Mouse (Mus musculus) myocyte (in vitro differentiated cells): ENCODE results near the gene Tmem247. TPM values are rescaled to one million over a fixed set of nuclear protein-coding genes. Genes with fewer than 3 reads are reported as not detected.

Experiments
- H3K27me3 ChIP-seq: one replicate; pipeline ENCODE4 v1.6.1; 2011; ENCODE audit not compliant: control insufficient read depth, insufficient read depth, insufficient read length
- H3K36me3 ChIP-seq: one replicate; pipeline ENCODE4 v1.6.1; 2011; ENCODE audit not compliant: control insufficient read depth, insufficient read depth
- H3K4me2 ChIP-seq: one replicate; pipeline ENCODE4 v1.6.1; 2011; ENCODE audit warnings: low read depth, control low read depth
- H3K4me3 ChIP-seq: one replicate; pipeline ENCODE4 v1.5.1; 2011; ENCODE audit warnings: mild to moderate bottlenecking, control low read depth, moderate library complexity
- H3K79me2 ChIP-seq: one replicate; pipeline ENCODE4 v1.6.1; 2011; ENCODE audit not compliant: control insufficient read depth, insufficient read depth
- H3ac ChIP-seq: one replicate; pipeline ENCODE4 v1.6.1; 2011; ENCODE audit not compliant: control insufficient read depth, insufficient read length
- CEBPB ChIP-seq: IDR thresholded peaks from 2 replicates; pipeline ENCODE4 v1.6.1; 2011; ENCODE audit warnings: mild to moderate bottlenecking, moderate library complexity; ENCODE audit not compliant: poor library complexity, insufficient read depth, severe bottlenecking
- E2F4 ChIP-seq: IDR thresholded peaks from one replicate; pipeline ENCODE4 v1.6.1; 2011; ENCODE audit warnings: mild to moderate bottlenecking, control low read depth, moderate library complexity; ENCODE audit not compliant: insufficient read depth
- MAX ChIP-seq: IDR thresholded peaks from one replicate; pipeline ENCODE4 v1.6.1; 2011; ENCODE audit warnings: low read depth, mild to moderate bottlenecking, control low read depth
- MYOD1 ChIP-seq, 3 experiments: IDR thresholded peaks; one replicate each; pipeline ENCODE4 v1.6.1; 2011; ENCODE audit warnings: control low read depth in 2 of 3, low read depth in 2 of 3, mild to moderate bottlenecking in 2 of 3, moderate library complexity in 1 of 3; ENCODE audit not compliant: insufficient read length in 2 of 3, control insufficient read depth in 1 of 3
- MYOG ChIP-seq, 3 experiments: IDR thresholded peaks; one replicate each; pipeline ENCODE4 v1.6.1; 2011; ENCODE audit warnings: control low read depth in 2 of 3, low read depth in 2 of 3, mild to moderate bottlenecking in 2 of 3; ENCODE audit not compliant: insufficient read length in 2 of 3, control insufficient read depth in 1 of 3, insufficient read depth in 1 of 3
- POLR2A ChIP-seq: IDR thresholded peaks from one replicate; pipeline ENCODE4 v1.6.1; 2011; ENCODE audit warnings: low read depth, mild to moderate bottlenecking, control low read depth, moderate library complexity; ENCODE audit not compliant: insufficient read length
- POLR2AphosphoS2 ChIP-seq: IDR thresholded peaks from one replicate; pipeline ENCODE4 v1.6.1; 2011; ENCODE audit warnings: low read depth, control low read depth; ENCODE audit not compliant: insufficient read length
- REST ChIP-seq: IDR thresholded peaks from one replicate; pipeline ENCODE4 v1.6.1; 2011; ENCODE audit warnings: mild to moderate bottlenecking, control low read depth, moderate library complexity; ENCODE audit not compliant: insufficient read depth, insufficient read length
- SRF ChIP-seq: IDR thresholded peaks from one replicate; pipeline ENCODE4 v1.6.1; 2011; ENCODE audit warnings: low read depth; ENCODE audit not compliant: control insufficient read depth, insufficient read length
- TCF12 ChIP-seq: IDR thresholded peaks from one replicate; pipeline ENCODE4 v1.6.1; 2011; ENCODE audit warnings: mild to moderate bottlenecking, control low read depth; ENCODE audit not compliant: poor library complexity, insufficient read depth, severe bottlenecking
- TCF3 ChIP-seq: IDR thresholded peaks from one replicate; pipeline ENCODE4 v1.6.1; 2011; ENCODE audit warnings: low read depth, control low read depth; ENCODE audit not compliant: insufficient read length
- USF1 ChIP-seq: IDR thresholded peaks from one replicate; pipeline ENCODE4 v1.6.1; 2011; ENCODE audit warnings: low read depth, mild to moderate bottlenecking, control low read depth, moderate library complexity
- polyA plus RNA-seq: library from polyadenylated mRNA; unstranded; fragments of >200 nt; fragmentation: generic; extraction: Trizol; gene quantifications from one replicate; pipeline ENCODE4 v1.2.1, GENCODE M21; 2012; ENCODE audit warnings: missing spikeins

Tmem247 gene
- polyA plus RNA-seq, 1 experiment, result not detected

GRCm38 (mm10) chr17:86902399-86903067 lies 14.6 kb upstream of the Tmem247 start:
- Histone ChIP-seq H3ac (no peak overlapping the region), H3K4me3 (no peak overlapping the region), H3K4me2 (no peak overlapping the region), H3K79me2 (no peaks in the 10 kb centered on the region), H3K27me3 (no peaks in the 10 kb centered on the region), H3K36me3 (no peaks in the 10 kb centered on the region)
- TF ChIP-seq MAX (no peak), CEBPB (no peak), SRF (no peak), MYOD1 (IDR thresholded peaks at IDR 0.05; ENCODE audit: control insufficient read depth in 1 of 3, insufficient read length in 2 of 3, low read depth in 2 of 3) (no peak), REST (no peak), E2F4 (no peak), POLR2AphosphoS2 (no peak), POLR2A (no peak), USF1 (no peak), MYOG (IDR thresholded peaks at IDR 0.05; ENCODE audit: control insufficient read depth in 1 of 3, insufficient read depth in 1 of 3, insufficient read length in 2 of 3, low read depth in 2 of 3) (no peak), TCF12 (no peak), TCF3 (no peak)

DNA sequence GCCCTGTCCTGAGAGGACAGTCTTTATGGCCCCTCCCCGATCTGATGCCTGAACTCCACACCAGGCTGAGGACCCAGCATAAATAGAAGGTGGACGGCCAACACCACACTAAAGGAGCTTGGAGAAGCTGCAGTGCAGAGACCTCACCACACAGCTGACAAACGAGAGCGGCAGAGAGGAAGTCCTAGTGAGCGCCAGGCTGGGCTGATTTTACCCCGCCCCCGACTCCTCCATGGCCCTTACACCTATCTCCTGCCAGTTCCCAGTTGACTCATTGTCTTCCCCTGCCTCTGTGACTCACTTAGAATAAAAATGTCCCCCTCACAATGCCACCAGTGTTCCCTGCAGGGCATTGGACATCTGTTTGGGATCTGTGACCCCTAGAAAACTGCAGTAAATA lies 13.6 kb upstream of the Tmem247 start:
- H3K36me3 ChIP-seq, result no peaks in the 10 kb centered on the region
- no peak for TF ChIP-seq TCF12
- no peak for TF ChIP-seq REST
- TF ChIP-seq POLR2A, result no peak
- H3K4me2 ChIP-seq, result peak overlapping the region; percentile 5
- H3ac ChIP-seq, result no peak overlapping the region
- no peaks in the 10 kb centered on the region for H3K79me2 ChIP-seq
- H3K4me3 ChIP-seq, result no peak overlapping the region
- H3K27me3 ChIP-seq, result peaks cover 6% of the 10 kb centered on the region

GRCm38 (mm10) chr17:86904206-86904605 lies 12.9 kb upstream of the Tmem247 start:
- no peak overlapping the region for H3K4me3 ChIP-seq
- H3K4me2 ChIP-seq, result no peak overlapping the region
- H3K27me3 ChIP-seq, result peaks cover 9% of the 10 kb centered on the region
- H3K36me3 ChIP-seq, result no peaks in the 10 kb centered on the region
- no peaks in the 10 kb centered on the region for H3K79me2 ChIP-seq
- no peak overlapping the region for H3ac ChIP-seq
- TF ChIP-seq MYOD1 (IDR thresholded peaks at IDR 0.05; ENCODE audit: control insufficient read depth in 1 of 3, insufficient read length in 2 of 3, low read depth in 2 of 3) (peak in 1 of 3 experiments; percentile 47), MYOG (IDR thresholded peaks at IDR 0.05; ENCODE audit: control insufficient read depth in 1 of 3, insufficient read depth in 1 of 3, insufficient read length in 2 of 3, low read depth in 2 of 3) (peak in 1 of 3 experiments; percentile 41), SRF (no peak)

DNA sequence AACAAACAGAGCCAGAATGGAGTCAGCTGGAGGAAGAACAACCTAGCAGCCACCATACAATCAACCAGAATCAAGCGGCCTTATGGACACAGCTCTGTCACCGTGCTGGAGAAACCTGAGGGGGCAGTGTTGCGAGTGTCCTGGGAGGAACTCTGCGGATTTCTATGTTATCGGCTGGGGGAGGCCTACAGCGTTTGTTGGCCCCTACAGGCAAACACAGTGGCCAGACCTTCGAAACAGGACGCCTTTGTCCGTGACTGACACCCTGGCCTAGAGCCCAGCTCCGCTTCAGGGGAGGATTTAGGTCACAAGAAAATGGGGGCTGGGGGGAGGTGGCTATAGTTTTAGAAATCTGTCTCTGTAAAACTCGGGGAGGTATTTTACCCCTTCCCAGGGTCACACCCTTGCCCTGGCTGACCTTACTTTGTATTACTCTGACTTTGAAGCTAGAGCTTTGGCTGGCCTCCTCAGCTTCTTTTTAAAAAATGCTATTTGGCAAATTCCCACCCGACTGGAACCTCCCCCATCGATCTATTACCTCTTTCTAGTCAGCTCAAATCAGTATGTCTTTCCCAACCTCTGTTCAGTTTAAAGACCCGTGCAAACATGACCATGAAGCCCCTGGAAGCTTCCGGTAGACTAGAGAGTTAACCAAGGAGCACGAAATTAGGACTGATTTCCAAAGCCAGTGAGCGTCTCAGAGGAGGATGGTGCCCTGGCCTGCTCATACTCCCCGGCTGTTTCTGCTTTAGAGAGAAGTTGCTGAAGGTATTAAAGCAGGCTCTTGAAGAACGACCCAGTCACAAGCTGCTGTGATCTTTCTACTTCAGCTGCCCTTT lies 11.6 kb upstream of the Tmem247 start:
- H3K27me3 ChIP-seq, result peaks cover 9% of the 10 kb centered on the region
- peak overlapping the region; percentile 25 for H3K4me2 ChIP-seq
- TF ChIP-seq POLR2A (no peak), SRF (no peak), POLR2AphosphoS2 (no peak), REST (no peak), USF1 (no peak), MYOG (IDR thresholded peaks at IDR 0.05; ENCODE audit: control insufficient read depth in 1 of 3, insufficient read depth in 1 of 3, insufficient read length in 2 of 3, low read depth in 2 of 3) (no peak), MAX (no peak), CEBPB (no peak), TCF12 (no peak), MYOD1 (IDR thresholded peaks at IDR 0.05; ENCODE audit: control insufficient read depth in 1 of 3, insufficient read length in 2 of 3, low read depth in 2 of 3) (no peak), TCF3 (no peak), E2F4 (no peak)
- H3K36me3 ChIP-seq, result no peaks in the 10 kb centered on the region
- no peak overlapping the region for H3ac ChIP-seq
- H3K4me3 ChIP-seq, result no peak overlapping the region
- no peaks in the 10 kb centered on the region for H3K79me2 ChIP-seq

- Histone ChIP-seq H3K4me3 (no peak overlapping the region), H3K4me2 (peak overlapping the region; percentile 25), H3K27me3 (peaks cover 9% of the 10 kb centered on the region), H3ac (no peak overlapping the region), H3K79me2 (no peaks in the 10 kb centered on the region), H3K36me3 (no peaks in the 10 kb centered on the region)
- TF ChIP-seq MYOD1 (IDR thresholded peaks at IDR 0.05; ENCODE audit: control insufficient read depth in 1 of 3, insufficient read length in 2 of 3, low read depth in 2 of 3) (no peak), E2F4 (no peak)
Observed at GRCm38 (mm10) chr17:86906136-86906461, 11.0 kb upstream of the Tmem247 start.
